Mouse (Mus musculus) natural killer cell, adult 2 months (primary cell): Measurements from ENCODE around the gene Adamts6.

Experiments
- DNase-seq, 2 experiments: peaks; one replicate each; pipeline ENCODE4 v3.0.0; 2022; ENCODE audit warnings: low spot score in 2 of 2

Adamts6 gene

DNA sequence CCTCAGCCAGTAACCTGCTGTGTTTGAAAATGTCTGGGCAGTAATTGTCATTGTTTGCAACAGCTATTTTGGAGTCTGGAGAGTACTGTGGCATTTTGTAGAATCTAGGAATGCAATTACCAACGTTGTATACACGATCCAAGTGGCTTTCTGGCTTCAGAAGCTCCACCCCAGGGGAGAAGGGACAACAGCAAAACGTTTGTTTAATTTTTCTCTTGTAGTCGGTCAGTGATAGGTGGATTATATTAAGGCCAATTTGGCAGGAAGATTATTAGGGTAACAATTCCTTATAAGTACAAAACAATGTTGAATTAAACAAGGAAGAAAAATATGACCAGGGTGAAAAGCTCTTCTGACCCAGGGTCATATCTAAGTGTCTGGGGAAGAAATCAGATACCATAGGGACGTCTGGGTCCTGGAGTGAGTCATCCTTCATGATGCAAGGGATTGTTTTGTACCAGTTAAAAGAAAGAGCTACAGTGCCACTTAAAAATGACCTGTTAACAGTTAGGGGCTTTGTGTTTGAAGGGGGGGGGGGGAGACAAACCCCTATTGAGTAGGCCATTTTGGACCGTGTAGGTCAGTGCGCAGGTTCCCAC is 229.2 kb downstream of the Adamts6 start:
- no peak for DNase-seq

DNA sequence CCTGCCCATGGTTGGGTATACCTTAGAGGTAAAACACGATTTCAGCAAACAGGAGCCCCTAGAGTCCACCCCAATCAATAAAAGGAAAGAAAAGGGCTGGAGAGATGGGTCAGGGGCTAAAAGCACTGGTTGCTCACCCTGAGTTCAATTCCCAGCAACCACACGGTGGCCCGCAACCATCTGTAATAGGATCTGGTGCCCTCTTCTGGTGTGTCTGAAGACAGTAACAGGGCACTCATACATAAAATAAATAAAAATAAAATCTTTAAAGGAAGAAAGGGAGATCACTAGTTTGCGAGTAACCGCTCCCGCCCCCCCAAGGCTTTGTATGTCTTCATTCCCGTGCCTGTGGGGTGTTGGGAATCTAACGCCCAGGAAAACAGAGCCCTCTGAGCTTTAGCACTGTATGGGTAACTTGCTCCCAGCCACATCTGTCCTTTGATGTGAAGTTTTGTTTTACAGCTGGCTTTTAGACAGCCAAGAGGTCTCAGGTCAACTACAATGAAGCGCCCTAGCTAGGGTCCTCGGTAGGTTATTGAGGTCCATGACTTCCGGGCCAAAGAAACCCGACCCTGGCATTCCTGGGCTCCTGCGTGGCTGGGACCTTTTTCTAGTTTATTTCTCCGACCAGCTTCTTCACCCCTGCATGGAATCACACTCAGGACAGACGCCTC is 230.1 kb downstream of the Adamts6 start:
- DNase-seq: no peak

DNA sequence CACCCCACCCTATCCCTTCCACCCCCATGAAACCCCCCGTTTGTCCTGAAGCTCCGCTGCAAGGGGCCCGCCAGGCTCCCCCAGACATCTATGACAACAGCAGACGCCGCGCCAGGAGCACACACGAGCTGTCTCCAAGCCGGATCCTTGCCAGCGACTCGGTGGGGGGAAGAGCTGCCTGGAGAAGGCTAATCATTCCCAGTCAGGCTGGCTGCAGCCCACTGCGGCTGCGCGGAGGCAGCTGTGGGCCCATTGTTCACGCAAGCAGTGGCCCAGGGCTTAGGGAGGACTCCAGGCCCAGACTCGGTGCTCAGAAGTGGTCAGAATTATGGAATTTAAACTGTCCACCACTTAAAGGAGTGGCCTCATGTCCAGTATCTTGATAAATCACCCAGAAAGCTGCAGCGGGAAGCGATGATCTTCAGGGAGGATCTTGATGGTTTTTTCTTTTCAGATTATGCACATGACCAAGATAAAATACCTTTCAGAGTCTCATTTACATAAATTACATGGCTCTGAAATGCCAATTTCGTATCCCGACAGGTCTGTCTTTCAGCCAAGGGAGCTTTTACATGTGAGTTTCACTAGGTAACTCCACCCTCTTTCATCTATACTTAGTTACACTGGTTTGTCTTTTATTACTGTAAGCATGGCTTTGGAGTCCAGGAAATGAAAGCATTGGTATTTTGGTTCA is 230.8 kb downstream of the Adamts6 start:
- no peak for DNase-seq

DNA sequence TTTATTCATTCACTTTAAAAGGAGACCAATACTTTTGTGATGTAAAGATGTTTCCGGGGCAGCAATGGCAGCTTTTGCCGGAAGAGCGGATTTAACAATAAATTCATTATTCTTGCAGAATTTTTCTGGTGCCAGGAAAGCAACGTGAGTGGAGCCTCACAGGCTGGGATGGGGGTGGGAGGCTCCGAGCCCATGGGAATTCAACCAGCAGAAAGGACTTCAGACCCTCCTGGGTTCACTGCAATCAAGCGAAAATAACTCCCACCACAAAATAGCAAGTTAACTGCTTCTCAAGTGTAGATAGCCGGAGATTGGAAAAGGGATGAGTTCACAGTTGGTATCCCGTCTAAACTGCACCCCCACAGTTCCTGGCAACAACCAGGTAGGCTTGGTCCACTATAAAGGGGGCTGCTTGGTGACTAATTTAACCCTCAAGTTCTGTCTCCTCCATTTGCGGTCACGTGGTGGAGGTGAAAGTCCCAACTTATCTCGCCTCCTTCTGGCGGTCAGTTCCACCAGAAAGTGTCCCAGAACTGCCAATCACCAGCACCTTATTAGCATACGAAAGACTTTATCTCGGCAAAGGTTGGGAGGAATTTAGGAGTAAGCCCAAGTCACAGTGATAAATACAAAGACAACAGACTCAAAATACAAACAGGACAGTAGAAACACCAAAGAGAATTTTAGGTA is 231.5 kb downstream of the Adamts6 start:
- DNase-seq: no peak

DNA sequence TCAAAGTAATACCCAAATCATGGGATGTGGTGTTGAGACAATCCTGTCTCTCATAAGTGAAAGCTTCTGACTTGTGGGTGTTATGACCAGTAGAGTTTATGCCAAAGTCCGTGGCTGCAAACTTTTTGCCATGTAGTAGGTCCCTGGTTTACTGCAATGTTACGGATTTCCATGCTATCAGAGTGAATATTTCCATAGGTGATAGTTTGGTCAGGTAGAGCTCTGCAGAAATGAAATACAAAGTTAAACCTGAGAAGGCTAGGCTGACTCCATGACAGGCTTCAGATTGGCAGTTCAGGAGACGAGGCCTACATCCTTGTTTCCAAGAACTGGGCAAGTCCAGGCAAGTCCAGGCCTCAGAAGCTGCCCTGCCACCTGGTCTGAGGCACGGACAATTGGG is 232.3 kb downstream of the Adamts6 start:
- no peak for DNase-seq

DNA sequence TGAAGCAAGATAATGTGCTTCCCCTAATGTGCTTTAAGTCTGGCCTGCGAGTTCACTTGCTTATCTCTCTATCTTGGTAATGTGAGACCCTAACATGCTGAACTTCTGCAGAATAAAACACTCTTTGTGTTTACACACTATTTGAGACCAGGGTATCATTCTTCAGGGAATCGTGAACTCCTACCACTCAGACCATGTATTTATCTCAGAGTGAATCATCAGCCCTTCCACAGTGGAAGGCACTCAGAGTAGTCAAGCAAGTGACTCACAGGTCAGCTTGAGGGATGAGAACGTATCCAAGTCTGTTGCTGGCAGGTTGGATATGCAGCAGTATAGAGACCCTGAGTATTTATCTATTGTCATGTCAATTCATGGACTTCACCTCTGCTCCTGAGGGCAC is 232.8 kb downstream of the Adamts6 start:
- DNase-seq: no peak

DNA sequence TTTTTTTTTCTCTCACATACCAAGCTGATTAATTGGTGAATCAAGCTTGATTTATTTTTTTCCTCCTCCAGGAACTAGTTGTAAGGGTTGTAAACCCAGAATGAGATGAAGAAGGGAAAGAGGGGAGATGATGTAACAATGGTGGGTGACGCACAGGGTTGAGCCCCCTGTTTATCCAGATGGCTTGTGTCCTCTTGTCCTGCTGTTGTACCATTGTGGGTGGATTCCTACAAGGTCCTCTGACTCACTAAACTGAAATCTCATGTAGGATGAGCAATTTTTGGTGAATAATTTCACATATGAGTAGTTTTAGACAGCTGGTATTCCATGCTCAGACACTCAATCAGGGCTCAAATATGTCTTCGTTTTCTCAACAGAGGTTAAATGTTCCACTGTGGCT is 233.9 kb downstream of the Adamts6 start:
- DNase-seq: no peak

DNA sequence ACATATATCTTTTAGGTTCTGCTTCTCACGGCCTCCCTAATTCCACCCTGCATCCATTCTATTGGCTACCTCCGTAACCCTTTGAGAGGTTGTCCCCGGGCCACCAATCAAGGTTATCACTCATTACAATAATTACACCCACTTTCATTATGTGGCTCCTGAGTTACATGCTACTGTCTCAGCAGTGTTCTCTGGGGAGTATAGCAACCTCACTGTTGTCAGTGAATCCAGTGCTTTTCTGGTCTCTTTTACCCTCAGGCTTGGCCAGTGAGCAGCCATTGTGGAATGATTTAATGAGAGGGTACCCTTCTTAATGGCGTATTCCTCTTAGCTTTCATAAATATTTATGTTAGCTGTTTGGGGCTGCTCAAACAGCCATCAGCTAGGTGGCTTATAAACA is 238.0 kb downstream of the Adamts6 start:
- DNase-seq: no peak

DNA sequence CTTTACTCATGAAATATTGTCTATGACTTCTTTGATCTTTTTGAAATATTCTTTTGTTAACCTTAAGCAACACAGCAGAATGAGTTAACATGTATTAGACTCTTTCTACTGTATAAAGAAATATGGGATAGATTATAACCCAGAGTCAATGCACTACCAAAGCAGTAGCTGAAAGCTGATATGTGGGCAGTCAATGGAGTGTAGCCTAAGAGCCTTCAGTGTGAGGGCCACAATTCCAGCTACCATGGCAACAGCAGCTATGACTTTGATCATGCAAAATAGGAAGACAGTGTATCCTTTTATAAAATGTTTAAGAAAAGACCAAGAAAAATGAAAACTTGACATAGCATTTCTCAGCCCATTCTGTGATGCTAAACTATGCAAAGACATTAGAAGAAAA is 241.6 kb downstream of the Adamts6 start:
- no peak for DNase-seq

DNA sequence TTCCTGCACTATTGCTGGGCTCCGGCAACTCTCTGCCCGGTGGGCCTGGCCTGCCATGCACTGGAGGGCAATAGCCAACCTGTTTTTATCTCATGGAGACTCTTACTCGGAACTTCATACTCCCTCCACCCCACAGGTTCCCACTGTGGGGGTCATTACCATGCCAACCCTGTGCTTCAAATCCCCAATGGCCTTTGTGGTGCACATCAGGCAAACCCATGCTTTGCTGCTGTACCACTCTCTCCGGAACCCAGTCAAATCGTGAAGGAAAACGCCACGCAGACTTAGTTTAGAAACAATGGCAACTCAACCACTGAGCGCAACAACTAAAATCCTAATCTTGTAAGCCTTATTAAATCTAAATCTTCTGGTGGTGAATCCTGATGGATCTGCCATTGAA is 244.2 kb downstream of the Adamts6 start:
- DNase-seq: no peak

DNA sequence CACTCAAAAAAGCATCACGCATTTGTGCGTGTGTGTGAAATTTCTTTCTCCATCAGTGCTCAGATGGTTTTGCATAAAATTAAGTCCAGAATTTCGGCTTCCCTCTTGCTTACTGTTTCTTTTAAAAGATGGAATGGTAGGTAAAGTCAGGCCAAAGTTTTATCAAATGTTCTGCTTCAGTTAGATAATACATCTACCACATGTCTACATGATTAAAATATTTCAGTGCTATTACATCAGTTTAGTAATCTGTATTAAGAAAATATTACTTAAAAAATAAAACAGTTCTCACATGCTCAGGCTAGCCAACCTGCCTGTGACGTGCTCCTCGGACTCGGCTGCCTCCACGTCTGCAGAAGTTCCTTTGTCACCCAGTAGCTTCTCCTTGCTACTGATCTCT is 245.1 kb downstream of the Adamts6 start:
- DNase-seq: no peak

DNA sequence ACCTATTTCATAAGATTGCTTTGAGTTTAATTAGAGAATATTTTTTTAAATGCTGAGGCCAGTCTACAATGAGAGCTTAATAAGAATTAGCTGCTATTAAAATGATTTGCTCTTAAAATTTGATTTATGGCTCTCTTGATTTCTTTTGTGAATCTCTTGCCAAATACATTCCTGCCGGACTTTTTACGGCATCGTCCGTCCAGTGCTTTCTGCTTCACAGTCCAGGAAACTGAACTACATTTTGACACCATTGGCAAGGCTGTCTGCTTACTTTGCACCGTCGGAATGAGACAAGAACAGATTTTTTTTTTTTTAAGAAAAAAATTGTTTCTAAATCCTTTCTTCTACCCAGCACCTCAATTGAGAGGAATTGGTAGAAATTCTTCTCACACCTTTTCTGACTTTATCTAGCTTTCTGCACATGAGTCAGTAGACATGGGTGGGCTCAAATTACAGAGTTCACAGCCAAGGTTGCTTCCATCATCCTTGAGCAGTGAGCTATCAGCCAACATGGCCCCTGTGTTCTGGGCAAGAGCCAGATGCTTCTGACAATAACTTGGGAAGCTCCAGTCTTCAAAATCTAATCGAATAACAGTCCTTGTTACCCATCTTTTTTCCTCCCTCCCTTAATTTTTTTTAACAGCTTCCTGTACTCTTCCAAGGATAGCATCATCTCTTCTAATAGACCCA is 246.3 kb downstream of the Adamts6 start:
- no peak for DNase-seq

DNA sequence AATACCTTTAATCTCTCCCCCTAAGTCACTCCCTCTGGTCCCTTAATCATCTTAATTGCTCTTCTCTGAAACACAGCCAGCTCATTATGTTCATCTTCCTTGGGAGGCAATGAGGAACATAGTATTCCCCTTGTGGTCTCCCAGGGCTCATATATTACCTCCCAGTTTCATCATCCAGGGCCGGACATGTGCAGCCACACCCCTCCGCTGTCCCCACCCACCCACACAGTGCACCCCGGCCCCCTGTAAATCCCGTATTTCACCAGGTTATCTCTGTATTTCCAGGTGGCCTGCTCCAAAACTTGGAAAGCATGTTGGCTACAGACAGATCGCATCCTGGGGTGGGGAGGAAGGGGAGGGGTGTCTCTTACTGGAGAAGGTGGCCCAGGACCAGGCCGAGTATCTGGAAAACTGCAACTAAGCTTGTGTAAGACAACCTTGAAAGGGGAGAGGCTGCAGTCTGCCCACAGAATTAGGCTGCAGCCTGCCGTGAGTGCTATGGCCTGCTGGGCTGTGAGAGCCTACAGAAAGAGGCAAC is 253.3 kb downstream of the Adamts6 start:
- DNase-seq: no peak

DNA sequence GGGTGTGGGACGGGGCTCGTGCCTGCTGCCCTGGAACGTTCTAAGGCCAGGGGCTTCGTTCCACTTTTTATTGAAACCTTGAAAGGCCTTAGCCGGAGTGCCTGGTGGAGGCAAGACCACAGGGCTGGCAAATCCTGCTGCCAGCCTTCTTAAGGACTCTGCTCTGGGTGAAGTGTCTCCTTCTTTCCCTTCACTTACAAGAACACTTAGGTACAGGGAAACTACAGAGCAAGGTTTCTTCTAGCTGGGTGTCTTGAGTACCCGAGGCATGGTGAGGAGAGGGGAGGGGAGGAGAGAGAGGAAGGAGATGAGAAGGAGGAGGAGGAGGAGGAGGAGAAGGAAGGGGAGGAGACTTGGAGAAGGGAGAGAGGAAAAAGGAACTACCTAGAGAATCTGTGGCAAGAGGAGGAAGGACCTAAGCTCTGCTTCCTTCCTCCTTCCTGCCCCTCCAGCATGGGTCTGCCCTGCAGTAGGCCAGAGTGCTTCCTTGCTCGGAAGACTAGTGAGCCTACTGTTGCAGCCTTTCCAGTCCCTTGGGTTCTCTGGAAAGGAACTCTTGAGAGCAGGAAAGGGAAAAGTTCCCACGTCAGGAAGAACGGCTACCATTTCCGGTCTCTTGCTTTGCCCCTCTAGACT is 254.6 kb downstream of the Adamts6 start:
- no peak for DNase-seq

DNA sequence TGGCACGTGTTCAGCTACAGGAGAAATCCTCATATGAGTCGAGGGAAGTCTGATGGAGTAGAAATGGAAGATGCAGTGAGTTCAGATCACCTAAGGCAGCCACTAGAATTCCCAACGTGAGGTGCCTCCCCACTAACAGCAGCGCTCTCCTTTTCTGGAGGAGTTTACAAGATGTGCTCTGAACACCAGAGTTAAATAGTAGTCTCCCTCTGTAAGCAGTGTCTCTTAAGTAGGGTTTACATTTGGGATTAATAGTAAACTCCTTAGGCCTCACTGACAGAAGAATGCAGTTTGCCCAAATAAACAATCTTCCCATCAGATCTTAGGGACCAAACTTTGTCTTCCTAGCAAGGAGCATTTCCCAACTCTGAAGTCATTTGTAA is 255.1 kb downstream of the Adamts6 start:
- no peak for DNase-seq
